Mouse (Mus musculus): ENCODE data around the gene Mfap2.

DNA sequence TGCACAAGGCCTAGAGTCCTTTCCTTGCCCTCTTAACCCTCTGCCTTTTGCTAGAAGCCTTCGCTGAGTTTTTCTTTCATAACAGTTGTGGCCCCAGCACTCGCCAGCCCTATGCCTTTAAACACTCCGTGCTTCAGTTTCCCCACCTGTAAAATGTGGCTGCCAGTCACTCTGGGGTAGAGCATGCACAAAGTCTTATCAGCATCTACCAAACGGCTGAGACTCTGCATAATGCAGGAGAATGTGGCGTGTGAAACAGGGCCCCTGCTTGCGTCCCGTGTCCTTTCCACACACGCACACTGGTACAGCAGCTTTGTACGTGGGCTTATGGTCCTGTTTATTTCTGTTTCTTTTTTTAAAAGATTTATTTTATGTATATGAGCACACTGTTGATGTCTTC, 13.4 kb upstream of the Mfap2 start:
- TF ChIP-seq CTCF (IDR thresholded peaks at IDR 0.05; ENCODE audit: low read depth) (no peak), EP300 (IDR thresholded peaks at IDR 0.05; ENCODE audit: low read depth) (no peak)
